Comparison of ENCODE assay signal across 31 mouse cellular contexts in genomic region chr4:32526228-32526836, GRCm38 (mm10).
DNase-seq lines count a peak whose midpoint lies in the region; ATAC-seq lines count a peak whose summit lies in the region.
"Had no signal": no experiment of that assay in that cellular context is flagged by ENCODE, and none has a peak within 500 bp of the region (broad histone marks: within the 10 kb centered on the region; RNA-seq: fewer than 3 reads in every experiment).

No protein-coding gene starts in this region.

- no peak overlapping the region for H3K9ac ChIP-seq in hindbrain, embryonic 12.5 days
- H3K9ac ChIP-seq in midbrain, embryonic 14.5 days (replicated peaks; ENCODE audit: low read length): 0 out of 2 replicates have a peak overlapping the region, but pooled peaks have one; percentile 29
- H3K9ac ChIP-seq in midbrain, embryonic 16.5 days (ENCODE audit: low read depth, low read length): no peak overlapping the region
- H3K9ac ChIP-seq in hindbrain, embryonic 14.5 days: no peak overlapping the region; the same call in 1 of the 2 replicates
- H3K9ac ChIP-seq in neural tube, embryonic 15.5 days (replicated peaks): no peak overlapping the region
- H3K9ac ChIP-seq: embryonic facial prominence, embryonic 13.5 days; forebrain, postnatal 0 days; hindbrain, embryonic 15.5 days; kidney, embryonic 15.5 days; limb, embryonic 15.5 days; liver, embryonic 13.5 days had no signal

- H3K4me1 ChIP-seq in hindbrain, embryonic 12.5 days: peaks cover 79% of the 10 kb centered on the region
- peaks cover 77% of the 10 kb centered on the region for H3K4me1 ChIP-seq in hindbrain, embryonic 10.5 days (replicated peaks)
- peaks cover 41% of the 10 kb centered on the region for H3K4me1 ChIP-seq in midbrain, embryonic 14.5 days (ENCODE audit: control insufficient read depth, insufficient read depth, low read length)
- peaks cover 27% of the 10 kb centered on the region for H3K4me1 ChIP-seq in midbrain, embryonic 16.5 days (ENCODE audit: control insufficient read depth, insufficient read depth, low read length)
- H3K4me1 ChIP-seq in hindbrain, embryonic 14.5 days (replicated peaks; ENCODE audit: control insufficient read depth, insufficient read depth, low read length): peaks cover 45% of the 10 kb centered on the region
- H3K4me1 ChIP-seq in neural tube, embryonic 15.5 days: peaks cover 55% of the 10 kb centered on the region

- WGBS in hindbrain, embryonic 12.5 days: 69% methylated on average over 9 of the region's 9 CpGs
- WGBS in hindbrain, embryonic 10.5 days: 75% methylated on average over 9 of the region's 9 CpGs
- WGBS in midbrain, embryonic 14.5 days: 66% methylated on average over 9 of the region's 9 CpGs
- 72% methylated on average over 9 of the region's 9 CpGs for WGBS in midbrain, embryonic 16.5 days
- 71% methylated on average over 9 of the region's 9 CpGs for WGBS in hindbrain, embryonic 14.5 days
- WGBS in neural tube, embryonic 15.5 days: 65% methylated on average over 9 of the region's 9 CpGs

- no peaks in the 10 kb centered on the region for H3K27me3 ChIP-seq in hindbrain, embryonic 12.5 days
- no peaks in the 10 kb centered on the region for H3K27me3 ChIP-seq in hindbrain, embryonic 10.5 days (ENCODE audit: insufficient read depth, poor library complexity, severe bottlenecking)
- no peaks in the 10 kb centered on the region for H3K27me3 ChIP-seq in midbrain, embryonic 14.5 days (ENCODE audit: control insufficient read depth, insufficient read depth, low read length)
- no peaks in the 10 kb centered on the region for H3K27me3 ChIP-seq in midbrain, embryonic 16.5 days (ENCODE audit: control insufficient read depth, insufficient read depth, low read depth, low read length)
- H3K27me3 ChIP-seq in hindbrain, embryonic 14.5 days (ENCODE audit: control insufficient read depth, insufficient read depth, low read length): no peaks in the 10 kb centered on the region
- no peaks in the 10 kb centered on the region for H3K27me3 ChIP-seq in neural tube, embryonic 15.5 days (replicated peaks)
- H3K27me3 ChIP-seq: embryonic facial prominence, embryonic 13.5 days; hindbrain, embryonic 15.5 days; kidney, embryonic 15.5 days; limb, embryonic 15.5 days; liver, embryonic 13.5 days had no signal

- no peak for ATAC-seq in hindbrain, embryonic 12.5 days (ENCODE audit: low FRiP score)
- ATAC-seq in midbrain, embryonic 14.5 days (ENCODE audit: low FRiP score, low TSS enrichment): no peak
- ATAC-seq in midbrain, embryonic 16.5 days: no peak
- ATAC-seq in hindbrain, embryonic 14.5 days (ENCODE audit: low FRiP score): no peak
- ATAC-seq in neural tube, embryonic 15.5 days (ENCODE audit: low FRiP score): no peak
- ATAC-seq: CD4-positive, CD25-positive, alpha-beta regulatory T cell, adult 4 months; lung, postnatal 0 days had no signal

- peak overlapping the region; percentile 64 for H3K27ac ChIP-seq in hindbrain, embryonic 12.5 days
- no peak overlapping the region for H3K27ac ChIP-seq in hindbrain, embryonic 10.5 days
- no peak overlapping the region; the same call in 1 of the 2 replicates for H3K27ac ChIP-seq in midbrain, embryonic 14.5 days (replicated peaks; ENCODE audit: low read depth, low read length)
- H3K27ac ChIP-seq in midbrain, embryonic 16.5 days (ENCODE audit: low read length): no peak overlapping the region
- 0 out of 2 replicates have a peak overlapping the region, but pooled peaks have one; percentile 20 for H3K27ac ChIP-seq in hindbrain, embryonic 14.5 days
- 0 out of 2 replicates have a peak overlapping the region, but pooled peaks have one; percentile 1 for H3K27ac ChIP-seq in neural tube, embryonic 15.5 days (replicated peaks)
- H3K27ac ChIP-seq: embryonic facial prominence, embryonic 13.5 days; forebrain, embryonic 10.5 days; hindbrain, embryonic 15.5 days; kidney, embryonic 15.5 days; layer of hippocampus, adult 2 months; left cerebral cortex, adult 2 months; limb, embryonic 15.5 days; liver, embryonic 13.5 days; macrophage; stomach, postnatal 0 days had no signal

- no peak for DNase-seq in hindbrain, embryonic 10.5 days (ENCODE audit: low spot score)
- DNase-seq in midbrain, embryonic 14.5 days: peak; percentile 42
- no peak for DNase-seq in hindbrain, embryonic 14.5 days (ENCODE audit: low spot score)
- DNase-seq in lung, postnatal 4 days: no peak
- DNase-seq: adrenal gland, postnatal 25 days; cerebellum, adult 9-10 months; embryo, embryonic 11 days; forebrain, postnatal 0 days; gastrocnemius, postnatal 10 days; heart, postnatal 14 days; kidney, adult 11 months; kidney, postnatal 25 days; liver, embryonic 13.5 days; lung, adult 18-20 months; right cerebral cortex, postnatal 4 days; thymus, adult 18-20 months; thymus, postnatal 25 days had no signal

- H3K9me3 ChIP-seq in hindbrain, embryonic 12.5 days (replicated peaks): no peaks in the 10 kb centered on the region
- no peaks in the 10 kb centered on the region for H3K9me3 ChIP-seq in hindbrain, embryonic 10.5 days
- H3K9me3 ChIP-seq in midbrain, embryonic 14.5 days (ENCODE audit: control insufficient read depth, low read length): no peaks in the 10 kb centered on the region
- H3K9me3 ChIP-seq in midbrain, embryonic 16.5 days (replicated peaks; ENCODE audit: control insufficient read depth, low read length, poor library complexity, severe bottlenecking): no peaks in the 10 kb centered on the region
- H3K9me3 ChIP-seq in hindbrain, embryonic 14.5 days (ENCODE audit: control insufficient read depth, low read length): no peaks in the 10 kb centered on the region
- no peaks in the 10 kb centered on the region for H3K9me3 ChIP-seq in neural tube, embryonic 15.5 days (replicated peaks)
- H3K9me3 ChIP-seq: embryonic facial prominence, embryonic 13.5 days; forebrain, embryonic 10.5 days; hindbrain, embryonic 15.5 days; kidney, embryonic 15.5 days; limb, embryonic 15.5 days; liver, embryonic 13.5 days had no signal

- H3K36me3 ChIP-seq in hindbrain, embryonic 12.5 days: no peaks in the 10 kb centered on the region
- no peaks in the 10 kb centered on the region for H3K36me3 ChIP-seq in hindbrain, embryonic 10.5 days
- no peaks in the 10 kb centered on the region for H3K36me3 ChIP-seq in midbrain, embryonic 14.5 days (ENCODE audit: control insufficient read depth, insufficient read depth, low read length)
- H3K36me3 ChIP-seq in midbrain, embryonic 16.5 days (ENCODE audit: control insufficient read depth, insufficient read depth, low read length): no peaks in the 10 kb centered on the region
- H3K36me3 ChIP-seq in hindbrain, embryonic 14.5 days (replicated peaks; ENCODE audit: control insufficient read depth, insufficient read depth): no peaks in the 10 kb centered on the region
- no peaks in the 10 kb centered on the region for H3K36me3 ChIP-seq in neural tube, embryonic 15.5 days
- H3K36me3 ChIP-seq: embryonic facial prominence, embryonic 13.5 days; forebrain, embryonic 10.5 days; hindbrain, embryonic 15.5 days; kidney, embryonic 15.5 days; limb, embryonic 15.5 days; liver, embryonic 13.5 days had no signal

- no peak overlapping the region for H3K4me3 ChIP-seq in hindbrain, embryonic 12.5 days
- H3K4me3 ChIP-seq in hindbrain, embryonic 10.5 days: no peak overlapping the region
- no peak overlapping the region for H3K4me3 ChIP-seq in midbrain, embryonic 14.5 days (replicated peaks; ENCODE audit: low read depth, low read length)
- no peak overlapping the region for H3K4me3 ChIP-seq in midbrain, embryonic 16.5 days (ENCODE audit: low read depth, low read length)
- H3K4me3 ChIP-seq in hindbrain, embryonic 14.5 days (replicated peaks; ENCODE audit: low read length): no peak overlapping the region
- no peak overlapping the region for H3K4me3 ChIP-seq in neural tube, embryonic 15.5 days (replicated peaks)
- H3K4me3 ChIP-seq: embryonic facial prominence, embryonic 13.5 days; forebrain, embryonic 10.5 days; hindbrain, embryonic 15.5 days; kidney, embryonic 15.5 days; layer of hippocampus, adult 2 months; left cerebral cortex, adult 2 months; limb, embryonic 15.5 days; liver, embryonic 13.5 days had no signal

- H3K4me2 ChIP-seq in hindbrain, embryonic 12.5 days (replicated peaks): no peak overlapping the region
- no peak overlapping the region for H3K4me2 ChIP-seq in midbrain, embryonic 14.5 days (ENCODE audit: low read length)
- no peak overlapping the region for H3K4me2 ChIP-seq in midbrain, embryonic 16.5 days (ENCODE audit: low read length)
- H3K4me2 ChIP-seq in hindbrain, embryonic 14.5 days (replicated peaks): no peak overlapping the region
- no peak overlapping the region for H3K4me2 ChIP-seq in neural tube, embryonic 15.5 days
- H3K4me2 ChIP-seq: embryonic facial prominence, embryonic 13.5 days; hindbrain, embryonic 15.5 days; kidney, embryonic 15.5 days; limb, embryonic 15.5 days; liver, embryonic 13.5 days had no signal

Comparison
In these comparisons a context has a peak if more than half of its experiments do, and no peak if none do; other contexts are left out.
1. H3K27ac ChIP-seq: peak in hindbrain, embryonic 12.5 days (single experiment), hindbrain, embryonic 14.5 days (single experiment) and neural tube, embryonic 15.5 days (single experiment); none in hindbrain, embryonic 10.5 days (single experiment), midbrain, embryonic 14.5 days (single experiment) and midbrain, embryonic 16.5 days (single experiment).